Mouse (Mus musculus) hindbrain, embryonic 11.5 days (tissue): ENCODE data around the gene Sp7. TPM values are rescaled to one million over a fixed set of nuclear protein-coding genes. Genes with fewer than 3 reads are reported as not detected.

ENCODE experiments used
- ATAC-seq: fragments of 200-750 bp; cut with Nextera tagmentation; 2 replicates; pipeline ENCODE4 v1.8.0; 2017; ENCODE audit warnings: mild to moderate bottlenecking, moderate TSS enrichment, moderate library complexity; ENCODE audit not compliant: low FRiP score
- DNase-seq: peaks from one replicate; pipeline ENCODE4 v3.0.0-alpha.2; 2015; ENCODE audit warnings: low spot score
- H3K27ac ChIP-seq: fragments of 300-500 bp; sonication (generic); 2 replicates; pipeline ENCODE4 v1.5.1; 2014; ENCODE audit warnings: mild to moderate bottlenecking, low read depth, low read length
- H3K27me3 ChIP-seq: fragments of 300-500 bp; sonication (generic); 2 replicates; pipeline ENCODE4 v1.6.1; 2014; ENCODE audit warnings: mild to moderate bottlenecking, low read length, moderate library complexity, mixed read lengths; ENCODE audit not compliant: control insufficient read depth, insufficient read depth
- H3K36me3 ChIP-seq: fragments of 300-500 bp; sonication (generic); 2 replicates; pipeline ENCODE4 v1.6.1; 2014; ENCODE audit warnings: mild to moderate bottlenecking, low read length, moderate library complexity, mixed read lengths; ENCODE audit not compliant: control insufficient read depth, insufficient read depth
- H3K4me1 ChIP-seq: fragments of 300-500 bp; sonication (generic); replicated peaks from 2 replicates; pipeline ENCODE4 v1.6.1; 2014; ENCODE audit warnings: low read length, mixed read lengths; ENCODE audit not compliant: control insufficient read depth, insufficient read depth
- H3K4me2 ChIP-seq: fragments of 300-500 bp; sonication (generic); replicated peaks from 2 replicates; pipeline ENCODE4 v1.6.1; 2014; ENCODE audit warnings: mild to moderate bottlenecking, low read depth, low read length
- H3K4me3 ChIP-seq: fragments of 300-500 bp; sonication (generic); 2 replicates; pipeline ENCODE4 v1.5.1; 2014; ENCODE audit warnings: low read depth, low read length
- H3K9ac ChIP-seq: fragments of 300-500 bp; sonication (generic); 2 replicates; pipeline ENCODE4 v1.6.1; 2014; ENCODE audit warnings: low read depth, low read length
- H3K9me3 ChIP-seq: fragments of 300-500 bp; sonication (generic); 2 replicates; pipeline ENCODE4 v1.6.1; 2016; ENCODE audit warnings: low read length; ENCODE audit not compliant: control insufficient read depth
- WGBS: fragments of 180-500 bp; shearing (Covaris S2); extraction: QIAGEN DNeasy Blood & Tissue Kit; methylation state at CpG from one replicate; pipeline ENCODE4 v1.1.7; 2014; 5-methylcytosine and 5-hydroxymethylcytosine counted together
- polyA plus RNA-seq: library from polyadenylated mRNA; unstranded; fragments of >200 nt; fragmentation: Nextera tagmentation; extraction: Ambion mirVana; gene quantifications from 2 replicates; pipeline ENCODE4 v1.2.1, GENCODE M21; 2014

The Sp7 gene
- polyA plus RNA-seq, 1 experiment from 2014 or later: 0.99 TPM

- Histone ChIP-seq H3K27ac (no peak overlapping the region), H3K4me3 (no peak overlapping the region), H3K36me3 (no peaks in the 10 kb centered on the region), H3K4me1 (no peaks in the 10 kb centered on the region; the same call in 1 of the 2 replicates), H3K9me3 (no peaks in the 10 kb centered on the region), H3K27me3 (no peaks in the 10 kb centered on the region), H3K4me2 (no peak overlapping the region), H3K9ac (no peak overlapping the region)
- 15% methylated on average over 3 of the region's 3 CpGs for WGBS
- DNase-seq (no peak), ATAC-seq (no peak)
Measured at GRCm38 (mm10) chr15:102395061-102395460, 28.1 kb upstream of the Sp7 start.

GRCm38 (mm10) chr15:102393584-102394014, 26.6 kb upstream of the Sp7 start:
- no peak overlapping the region for H3K27ac ChIP-seq
- H3K27me3 ChIP-seq: no peaks in the 10 kb centered on the region
- no peaks in the 10 kb centered on the region for H3K36me3 ChIP-seq
- no peak overlapping the region for H3K9ac ChIP-seq
- ATAC-seq (no peak), DNase-seq (no peak)
- no peak overlapping the region for H3K4me2 ChIP-seq
- H3K9me3 ChIP-seq: no peaks in the 10 kb centered on the region
- no peak overlapping the region for H3K4me3 ChIP-seq
- H3K4me1 ChIP-seq: no peaks in the 10 kb centered on the region

- Histone ChIP-seq H3K4me1 (no peaks in the 10 kb centered on the region), H3K9me3 (no peaks in the 10 kb centered on the region), H3K4me2 (no peak overlapping the region), H3K27ac (no peak overlapping the region), H3K27me3 (no peaks in the 10 kb centered on the region), H3K4me3 (no peak overlapping the region), H3K36me3 (no peaks in the 10 kb centered on the region), H3K9ac (no peak overlapping the region)
- DNase-seq (no peak), ATAC-seq (no peak)
- 48% methylated on average over 2 of the region's 2 CpGs for WGBS
Measured at GRCm38 (mm10) chr15:102392520-102392919, 25.5 kb upstream of the Sp7 start.

DNA sequence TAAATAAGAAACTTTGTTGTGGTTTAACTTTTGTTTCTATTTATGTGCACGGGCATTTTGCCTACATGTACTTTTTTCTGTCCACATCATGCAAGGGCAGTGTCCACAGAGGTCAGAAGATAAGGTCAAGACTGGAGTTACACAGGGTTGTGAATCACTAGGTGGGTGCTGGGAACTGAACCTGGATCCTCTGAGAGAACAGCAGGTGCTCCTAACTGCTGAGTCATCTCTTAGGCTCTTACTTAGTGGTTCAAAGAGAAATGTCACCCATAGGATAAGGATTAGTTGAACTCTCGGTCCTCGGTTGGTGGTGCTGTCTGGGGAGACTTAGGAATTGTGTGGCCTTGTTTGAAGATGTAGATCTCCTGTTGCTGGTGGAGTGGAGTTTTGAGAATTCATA, 22.0 kb upstream of the Sp7 start:
- Histone ChIP-seq H3K27ac (no peak overlapping the region), H3K9me3 (no peaks in the 10 kb centered on the region), H3K4me1 (no peaks in the 10 kb centered on the region), H3K4me2 (no peak overlapping the region), H3K4me3 (no peak overlapping the region), H3K9ac (no peak overlapping the region), H3K27me3 (no peaks in the 10 kb centered on the region), H3K36me3 (no peaks in the 10 kb centered on the region)
- WGBS: 96% methylated on average over 3 of the region's 3 CpGs
- ATAC-seq (no peak), DNase-seq (no peak)

DNA sequence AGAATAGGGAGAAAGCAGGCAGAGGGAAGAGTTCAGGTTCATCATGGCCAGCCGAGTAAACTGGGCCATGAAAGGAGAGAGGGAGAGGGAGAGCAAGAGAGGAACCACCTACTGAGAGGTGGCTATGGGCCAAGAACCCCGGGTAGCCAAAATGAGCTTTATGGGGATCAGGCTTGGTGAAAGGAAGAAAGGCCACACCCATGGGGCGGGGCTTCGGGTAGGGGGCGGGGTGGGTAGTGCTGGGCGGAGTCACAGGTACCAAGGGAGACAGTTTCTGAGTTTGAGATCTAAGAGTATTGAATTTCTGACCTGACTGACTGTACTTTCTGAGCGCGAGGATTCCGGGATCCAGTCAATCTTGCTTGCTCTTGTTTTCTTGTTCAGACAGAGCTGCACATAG, 19.7 kb upstream of the Sp7 start:
- DNase-seq (no peak), ATAC-seq (no peak)
- Histone ChIP-seq H3K27me3 (no peaks in the 10 kb centered on the region), H3K36me3 (no peaks in the 10 kb centered on the region), H3K4me1 (no peaks in the 10 kb centered on the region), H3K9ac (no peak overlapping the region), H3K4me3 (no peak overlapping the region), H3K27ac (no peak overlapping the region), H3K4me2 (no peak overlapping the region), H3K9me3 (no peaks in the 10 kb centered on the region)
- WGBS: 54% methylated on average over 9 of the region's 9 CpGs

- no peak for DNase-seq
- H3K27ac ChIP-seq: no peak overlapping the region
- H3K4me2 ChIP-seq: no peak overlapping the region
- no peak overlapping the region for H3K9ac ChIP-seq
- H3K4me3 ChIP-seq: no peak overlapping the region
- no peaks in the 10 kb centered on the region for H3K9me3 ChIP-seq
- H3K4me1 ChIP-seq: no peaks in the 10 kb centered on the region
- H3K36me3 ChIP-seq: no peaks in the 10 kb centered on the region
- 86% methylated on average over 6 of the region's 6 CpGs for WGBS
- no peaks in the 10 kb centered on the region for H3K27me3 ChIP-seq
- no peak for ATAC-seq
Measured at GRCm38 (mm10) chr15:102383671-102384070, 16.7 kb upstream of the Sp7 start.

DNA sequence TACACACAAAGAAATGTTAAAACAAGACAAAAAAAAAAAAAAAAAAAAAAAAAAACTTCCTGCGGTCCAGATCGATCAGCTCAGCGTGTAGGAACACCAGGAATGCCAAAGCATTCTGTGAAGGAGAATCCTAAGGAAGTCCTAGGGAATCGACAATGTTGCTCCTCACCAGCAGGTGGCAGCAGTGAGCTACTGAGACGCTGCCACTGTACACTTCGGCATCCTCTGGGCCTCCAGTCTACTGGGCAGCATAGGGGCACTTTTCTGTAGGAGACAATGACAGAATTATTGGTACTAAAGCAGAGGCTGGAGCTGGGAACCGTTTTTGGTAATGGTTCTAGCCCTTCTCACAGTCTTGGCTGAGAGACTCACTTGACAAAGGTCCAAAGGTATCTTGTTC, 14.6 kb upstream of the Sp7 start:
- H3K4me2 ChIP-seq: no peak overlapping the region
- H3K4me3 ChIP-seq: no peak overlapping the region
- no peaks in the 10 kb centered on the region for H3K36me3 ChIP-seq
- WGBS: 5% methylated on average over 7 of the region's 7 CpGs
- H3K9me3 ChIP-seq: no peaks in the 10 kb centered on the region
- H3K27ac ChIP-seq: no peak overlapping the region
- H3K27me3 ChIP-seq: no peaks in the 10 kb centered on the region
- no peak overlapping the region for H3K9ac ChIP-seq
- no peaks in the 10 kb centered on the region for H3K4me1 ChIP-seq
- ATAC-seq (peak; percentile 51), DNase-seq (peak; percentile 95)

DNA sequence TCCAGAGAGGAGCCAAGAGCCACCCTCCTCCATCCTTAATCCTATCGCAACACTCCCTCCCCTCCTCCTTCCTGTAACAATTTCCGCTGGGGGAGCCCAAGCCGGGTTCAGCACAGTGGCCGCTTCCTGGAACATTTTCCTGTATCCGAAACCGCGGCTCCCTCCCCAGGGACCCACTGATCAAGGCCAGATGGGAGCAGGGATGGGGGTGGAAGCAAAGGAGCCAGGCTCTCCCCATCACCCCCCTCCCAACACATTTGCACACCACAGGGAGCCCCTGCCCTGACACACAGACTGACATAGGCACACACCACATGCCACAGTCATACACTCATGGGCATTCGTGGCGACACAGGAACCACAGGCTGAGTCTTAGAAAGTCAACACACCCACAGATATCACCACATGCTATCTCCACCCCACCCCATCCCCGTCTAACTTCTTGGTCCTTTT, 10.9 kb upstream of the Sp7 start:
- WGBS: 3% methylated on average over 10 of the region's 10 CpGs
- H3K27ac ChIP-seq: no peak overlapping the region

DNA sequence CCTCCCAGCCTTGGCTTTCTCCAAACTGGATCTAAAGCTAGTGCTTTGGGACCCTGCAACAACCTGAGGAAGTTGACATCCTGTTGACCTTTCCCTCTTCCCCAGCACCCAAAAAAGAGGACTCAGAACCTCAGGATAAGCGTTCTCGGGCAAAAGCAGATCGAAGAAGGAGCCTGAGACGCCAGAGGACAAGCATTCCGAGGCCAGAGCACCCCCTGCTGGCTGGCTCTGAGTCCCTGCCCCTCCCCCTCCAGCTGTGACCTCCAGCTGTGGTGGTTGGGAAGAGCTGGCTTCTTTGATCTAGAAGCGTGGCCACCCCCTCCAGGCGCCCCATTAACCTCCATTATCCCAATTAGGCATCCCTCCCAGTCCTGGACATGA, 10.2 kb upstream of the Sp7 start:
- H3K4me1 ChIP-seq: no peaks in the 10 kb centered on the region; the same call in 1 of the 2 replicates
- DNase-seq (peak; percentile 93), ATAC-seq (peak; percentile 72)
- H3K27ac ChIP-seq: peak overlapping the region; percentile 63
- under 1% methylated on average over 7 of the region's 7 CpGs for WGBS
- H3K4me2 ChIP-seq: peak overlapping the region; percentile 81
- H3K4me3 ChIP-seq: peak overlapping the region; percentile 45
- no peaks in the 10 kb centered on the region for H3K36me3 ChIP-seq
- H3K9me3 ChIP-seq: no peaks in the 10 kb centered on the region
- H3K9ac ChIP-seq: peak overlapping the region; percentile 51
- no peaks in the 10 kb centered on the region for H3K27me3 ChIP-seq

More for the DNA sequence above, 10.9 kb upstream of the Sp7 start:
- DNase-seq: peak; percentile 51
- H3K36me3 ChIP-seq: no peaks in the 10 kb centered on the region
- no peaks in the 10 kb centered on the region for H3K9me3 ChIP-seq
- H3K9ac ChIP-seq: no peak overlapping the region
- ATAC-seq: 0 out of 2 replicates have a peak, but pooled peaks have one; percentile 28
- no peaks in the 10 kb centered on the region; the same call in 1 of the 2 replicates for H3K4me1 ChIP-seq
- no peaks in the 10 kb centered on the region for H3K27me3 ChIP-seq
- H3K4me3 ChIP-seq: no peak overlapping the region
- H3K4me2 ChIP-seq: no peak overlapping the region
